Mouse (Mus musculus) forebrain, embryonic 13.5 days (tissue): ENCODE data around the gene Cisd3. TPM values are rescaled to one million over a fixed set of nuclear protein-coding genes. Genes with fewer than 3 reads are reported as not detected.

Experiments used
- ATAC-seq: fragments of 200-750 bp; cut with Nextera tagmentation; 2 replicates; pipeline ENCODE4 v1.8.0; 2017
- H3K27ac ChIP-seq: fragments of 300-500 bp; sonication (generic); 2 replicates; pipeline ENCODE4 v1.5.1; 2015; ENCODE audit warnings: inconsistent platforms, mild to moderate bottlenecking, moderate library complexity
- H3K27me3 ChIP-seq: fragments of 300-500 bp; sonication (generic); 2 replicates; pipeline ENCODE4 v1.6.1; 2015; ENCODE audit warnings: mild to moderate bottlenecking, inconsistent platforms
- H3K36me3 ChIP-seq: fragments of 300-500 bp; sonication (generic); 2 replicates; pipeline ENCODE4 v1.6.1; 2015; ENCODE audit warnings: mild to moderate bottlenecking, inconsistent platforms; ENCODE audit not compliant: poor library complexity, severe bottlenecking
- H3K4me1 ChIP-seq: fragments of 300-500 bp; sonication (generic); 2 replicates; pipeline ENCODE4 v1.6.1; 2015; ENCODE audit warnings: inconsistent platforms
- H3K4me2 ChIP-seq: fragments of 300-500 bp; sonication (generic); 2 replicates; pipeline ENCODE4 v1.6.1; 2015; ENCODE audit warnings: inconsistent platforms, mild to moderate bottlenecking, moderate library complexity
- H3K4me3 ChIP-seq: fragments of 300-500 bp; sonication (generic); 2 replicates; pipeline ENCODE4 v1.5.1; 2015; ENCODE audit warnings: mild to moderate bottlenecking, inconsistent platforms
- H3K9ac ChIP-seq: fragments of 300-500 bp; sonication (generic); 2 replicates; pipeline ENCODE4 v1.6.1; 2015; ENCODE audit warnings: mild to moderate bottlenecking, inconsistent platforms
- H3K9me3 ChIP-seq: fragments of 300-500 bp; sonication (generic); replicated peaks from 2 replicates; pipeline ENCODE4 v1.6.1; 2016; ENCODE audit warnings: inconsistent platforms
- WGBS: fragments of 180-500 bp; shearing (Covaris S2); methylation state at CpG from one replicate; pipeline ENCODE4 v1.1.7; 2015; 5-methylcytosine and 5-hydroxymethylcytosine counted together
- polyA plus RNA-seq: library from polyadenylated mRNA; unstranded; fragments of >200 nt; fragmentation: Nextera tagmentation; extraction: Ambion mirVana; gene quantifications from 2 replicates; pipeline ENCODE4 v1.2.1, GENCODE M21; 2015

The Cisd3 gene
- polyA plus RNA-seq, 1 experiment from 2014 or later: 17.3 TPM

DNA sequence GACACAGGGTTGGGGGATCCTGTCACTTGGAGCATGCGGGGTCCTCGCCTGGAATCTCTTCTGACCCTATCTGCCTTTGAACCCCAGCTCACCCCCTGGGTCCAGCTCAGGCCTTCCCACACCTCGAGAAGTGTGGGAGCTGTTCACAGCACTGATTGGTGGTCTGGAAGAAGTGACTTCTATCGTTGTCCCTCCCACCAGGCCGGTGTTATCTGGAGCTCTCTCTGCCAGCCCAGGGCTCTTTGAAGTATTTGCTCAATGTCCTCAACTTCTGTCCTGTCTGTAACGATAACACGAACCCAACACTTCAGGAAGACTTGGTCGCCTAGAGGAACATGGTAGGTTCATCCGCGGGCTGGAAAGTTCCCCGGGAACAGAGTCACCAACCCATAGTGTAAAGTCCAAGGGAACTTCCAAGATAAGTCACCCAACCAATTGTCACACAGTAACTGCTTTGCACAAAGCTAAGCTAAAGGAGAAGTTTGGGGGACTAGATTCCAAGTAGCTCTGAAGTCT lies 26.8 kb upstream of the Cisd3 start:
- Histone ChIP-seq H3K9me3 (no peaks in the 10 kb centered on the region), H3K9ac (no peak overlapping the region), H3K4me3 (no peak overlapping the region), H3K27me3 (peaks cover 22% of the 10 kb centered on the region), H3K27ac (no peak overlapping the region), H3K36me3 (no peaks in the 10 kb centered on the region), H3K4me1 (peaks cover 32% of the 10 kb centered on the region), H3K4me2 (0 out of 2 replicates have a peak overlapping the region, but pooled peaks have one; percentile 12)
- WGBS: 74% methylated on average over 11 of the region's 11 CpGs
- no peak for ATAC-seq

DNA sequence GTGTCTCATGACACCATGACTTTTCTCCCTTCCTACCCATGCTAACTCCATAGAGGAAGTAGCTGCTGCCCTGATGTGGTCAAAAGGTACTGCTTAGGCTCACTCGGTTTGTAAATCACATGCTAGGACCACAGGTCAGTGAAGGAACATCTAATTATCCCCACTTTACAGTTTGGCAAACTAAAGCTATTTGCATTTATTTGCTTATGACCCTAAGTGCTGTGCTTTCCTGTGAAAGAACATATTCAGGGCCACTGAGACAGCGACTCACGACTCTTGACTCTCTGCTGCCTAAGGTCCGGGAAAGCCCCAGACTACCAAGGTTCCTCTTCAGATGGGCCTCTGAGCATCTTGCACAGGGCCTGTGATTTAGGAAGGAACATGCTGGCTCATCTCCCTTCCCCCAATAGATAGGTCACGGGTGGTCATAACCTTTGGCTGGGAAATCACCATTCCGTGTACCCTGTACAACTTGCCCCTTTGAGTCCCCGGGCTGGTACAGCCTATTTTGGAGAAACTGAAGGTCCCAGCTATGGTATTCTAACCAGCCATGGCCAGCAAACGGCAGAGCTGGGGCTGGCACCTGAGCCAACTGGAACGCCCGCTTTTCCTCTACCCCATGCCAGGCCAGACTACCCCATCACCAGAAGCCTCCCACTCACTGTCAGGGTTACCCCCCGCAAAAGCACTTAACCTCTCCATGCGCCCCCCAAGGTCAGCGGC lies 26.2 kb upstream of the Cisd3 start:
- Histone ChIP-seq H3K27ac (no peak overlapping the region), H3K27me3 (peaks cover 22% of the 10 kb centered on the region), H3K9me3 (no peaks in the 10 kb centered on the region)

DNA sequence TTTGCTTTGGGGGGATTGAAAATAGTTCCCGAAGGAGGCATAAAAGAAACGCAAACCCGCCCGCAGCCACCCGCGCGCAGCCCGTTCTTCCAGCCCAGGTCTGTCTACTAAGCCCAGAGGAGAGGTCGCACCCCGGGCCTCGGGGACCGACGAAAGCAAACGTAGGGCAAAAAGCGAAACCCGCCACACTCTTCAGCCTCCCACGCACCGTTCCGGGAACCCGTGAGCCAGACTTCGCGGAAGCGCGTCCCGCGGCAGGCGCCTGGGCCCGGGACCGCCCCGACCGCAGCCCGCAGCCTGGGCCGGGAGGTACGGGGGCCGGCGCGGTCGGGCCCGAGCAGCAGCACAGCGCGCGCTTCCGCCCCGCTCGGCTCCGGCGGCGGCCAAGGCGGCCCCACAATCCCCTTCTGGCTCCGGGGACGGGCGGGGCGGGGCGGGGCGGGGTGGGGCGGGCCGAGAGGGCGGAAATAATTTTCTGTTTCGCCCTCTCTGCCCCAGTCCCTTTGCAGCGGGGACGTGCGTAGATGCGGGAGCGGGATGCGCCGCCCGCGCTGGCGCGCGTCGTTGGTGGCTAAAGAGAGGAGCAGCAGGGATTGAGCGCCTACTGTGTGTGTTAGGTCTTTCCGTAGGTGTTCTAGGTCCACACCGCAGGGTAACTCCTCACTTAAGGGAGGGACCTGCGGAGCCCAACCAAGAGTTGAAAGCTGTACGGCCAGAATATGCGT lies 25.5 kb upstream of the Cisd3 start:
- under 1% methylated on average over 59 of the region's 78 CpGs for WGBS
- peaks cover 44% of the 10 kb centered on the region for H3K4me1 ChIP-seq
- ATAC-seq: peak; percentile 89

More for the DNA sequence above, 26.2 kb upstream of the Cisd3 start:
- peak overlapping the region; percentile 73 for H3K4me3 ChIP-seq
- H3K4me2 ChIP-seq: peak overlapping the region; percentile 79
- no peaks in the 10 kb centered on the region for H3K36me3 ChIP-seq
- H3K4me1 ChIP-seq: peaks cover 37% of the 10 kb centered on the region
- no peak; the same call in 1 of the 2 replicates for ATAC-seq
- H3K9ac ChIP-seq: peak overlapping the region; percentile 86
- 13% methylated on average over 13 of the region's 13 CpGs for WGBS

DNA sequence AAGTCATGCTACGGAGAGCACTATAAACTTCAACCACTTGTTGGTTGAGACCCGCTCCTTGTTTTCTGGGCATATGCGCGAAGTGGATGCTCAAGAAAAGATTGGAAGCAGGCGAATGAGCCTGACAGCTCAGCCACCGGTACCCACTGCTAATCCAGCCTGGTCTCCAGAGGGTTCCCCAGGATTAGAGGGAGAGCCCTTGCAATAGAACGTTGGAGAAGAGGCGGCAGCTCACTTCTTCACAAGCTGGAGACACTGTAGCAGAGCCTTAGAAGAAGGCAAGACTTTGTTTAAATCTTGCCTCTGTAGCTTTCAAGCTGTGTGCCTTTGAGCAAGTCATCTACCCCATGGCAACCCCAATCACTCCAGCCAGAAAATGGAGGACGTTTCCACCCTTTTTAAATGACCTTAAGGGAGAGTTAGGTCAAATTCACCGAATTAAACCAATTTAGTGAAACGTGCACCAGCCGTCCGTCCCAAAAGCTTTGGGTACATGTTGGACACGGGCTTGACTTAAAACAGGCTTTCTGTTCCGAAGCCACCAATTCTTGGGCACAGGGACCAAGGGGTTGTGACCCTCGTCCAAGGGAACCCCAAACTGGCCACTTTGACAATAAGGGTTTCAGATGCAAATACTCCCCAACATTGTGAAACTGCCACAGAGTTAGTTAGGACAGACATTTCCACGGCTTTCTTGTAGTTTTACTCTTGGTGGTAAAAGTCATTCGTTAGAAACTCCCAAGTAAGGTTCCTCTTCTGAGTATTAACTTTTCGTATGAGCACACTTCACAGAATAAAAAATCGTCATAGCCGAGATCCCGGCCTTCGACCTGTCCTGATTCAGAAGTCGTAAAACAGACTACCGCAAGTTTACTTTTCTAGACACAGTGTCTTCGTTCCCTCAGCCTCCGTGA lies 24.6 kb upstream of the Cisd3 start:
- H3K36me3 ChIP-seq: peaks cover 8% of the 10 kb centered on the region
- WGBS: 4% methylated on average over 27 of the region's 27 CpGs
- no peak overlapping the region for H3K27ac ChIP-seq
- H3K27me3 ChIP-seq: peaks cover 22% of the 10 kb centered on the region
- peak overlapping the region; percentile 90 for H3K4me3 ChIP-seq
- H3K4me1 ChIP-seq: peaks cover 48% of the 10 kb centered on the region
- no peaks in the 10 kb centered on the region for H3K9me3 ChIP-seq
- peak overlapping the region; percentile 82 for H3K4me2 ChIP-seq
- ATAC-seq: no peak
- peak overlapping the region; percentile 86 for H3K9ac ChIP-seq

More for the DNA sequence above, 25.5 kb upstream of the Cisd3 start:
- H3K4me2 ChIP-seq: peak overlapping the region; percentile 79
- no peaks in the 10 kb centered on the region for H3K36me3 ChIP-seq
- H3K9ac ChIP-seq: peak overlapping the region; percentile 86
- H3K4me3 ChIP-seq: peak overlapping the region; percentile 73
- no peak overlapping the region for H3K27ac ChIP-seq
- peaks cover 22% of the 10 kb centered on the region for H3K27me3 ChIP-seq
- H3K9me3 ChIP-seq: no peaks in the 10 kb centered on the region

DNA sequence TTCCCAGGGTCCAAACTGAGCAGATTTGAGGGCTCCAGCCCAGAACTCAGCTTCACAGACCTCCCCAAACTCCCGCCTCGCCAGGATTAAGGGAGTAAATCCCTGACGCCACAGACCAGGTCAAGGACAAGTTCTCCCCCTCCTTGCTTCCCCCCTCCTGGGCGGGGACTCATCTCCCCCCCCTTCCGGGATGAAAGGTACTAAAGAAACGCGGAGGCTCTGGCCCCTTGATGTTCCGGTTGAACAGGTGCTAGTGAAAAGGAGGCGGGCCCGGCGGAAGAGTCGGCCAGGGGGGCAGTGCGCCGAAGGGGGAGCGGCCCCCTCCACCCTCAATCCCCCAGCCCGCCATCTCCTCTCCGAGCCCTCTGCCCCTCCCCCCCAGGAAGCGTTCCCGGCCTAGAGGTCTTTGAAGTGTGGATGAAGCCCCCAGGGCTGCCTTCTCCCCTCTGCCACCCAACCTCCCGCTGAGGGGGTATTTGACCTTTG lies 23.9 kb upstream of the Cisd3 start:
- peaks cover 48% of the 10 kb centered on the region for H3K4me1 ChIP-seq
- no peak overlapping the region for H3K27ac ChIP-seq
- 1% methylated on average over 20 of the region's 20 CpGs for WGBS

DNA sequence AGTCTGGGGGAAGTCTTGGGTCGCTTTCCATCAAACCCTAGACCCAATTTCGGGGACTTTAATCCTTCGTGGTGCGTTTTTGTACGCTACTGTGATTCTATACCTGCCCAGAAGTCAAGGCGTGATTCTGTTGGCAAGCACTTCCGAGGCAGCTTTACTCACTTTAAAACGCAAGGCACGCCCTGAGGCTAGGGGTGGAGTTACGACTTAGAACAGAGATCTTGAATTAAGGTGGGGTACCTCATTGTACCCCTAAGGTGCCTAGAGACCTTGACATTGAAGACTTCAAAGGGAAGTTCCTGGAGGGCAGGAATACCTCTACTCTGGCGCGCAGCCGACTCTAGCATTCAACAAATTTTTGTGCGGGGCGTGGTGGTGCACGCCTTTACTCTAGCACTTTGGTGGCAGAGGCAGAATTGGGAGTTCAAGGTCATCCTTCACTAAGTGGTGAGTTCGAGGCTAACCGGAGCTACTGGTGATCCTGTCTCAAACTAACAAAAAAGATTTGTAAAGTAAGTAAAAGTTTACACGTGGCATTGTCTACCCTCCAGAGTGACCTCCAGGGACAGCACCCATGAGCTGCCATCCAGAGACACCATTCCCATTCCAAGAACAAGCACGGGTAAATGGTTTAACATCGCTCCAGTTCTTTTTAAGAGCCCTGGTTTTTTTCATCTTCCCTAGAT lies 23.3 kb upstream of the Cisd3 start:
- Histone ChIP-seq H3K27me3 (peaks cover 22% of the 10 kb centered on the region), H3K9me3 (no peaks in the 10 kb centered on the region), H3K4me2 (peak overlapping the region; percentile 82), H3K4me1 (peaks cover 48% of the 10 kb centered on the region), H3K4me3 (peak overlapping the region; percentile 90), H3K36me3 (peaks cover 22% of the 10 kb centered on the region), H3K27ac (peak overlapping the region; percentile 84; the same call in 1 of the 2 replicates), H3K9ac (peak overlapping the region; percentile 91)
- no peak for ATAC-seq
- WGBS: 2% methylated on average over 21 of the region's 21 CpGs

More for the DNA sequence above, 23.9 kb upstream of the Cisd3 start:
- H3K9me3 ChIP-seq: no peaks in the 10 kb centered on the region
- peak overlapping the region; percentile 90 for H3K4me3 ChIP-seq
- H3K9ac ChIP-seq: peak overlapping the region; percentile 27; the same call in 1 of the 2 replicates
- peak overlapping the region; percentile 82 for H3K4me2 ChIP-seq
- no peak for ATAC-seq
- peaks cover 22% of the 10 kb centered on the region for H3K27me3 ChIP-seq
- peaks cover 15% of the 10 kb centered on the region for H3K36me3 ChIP-seq

DNA sequence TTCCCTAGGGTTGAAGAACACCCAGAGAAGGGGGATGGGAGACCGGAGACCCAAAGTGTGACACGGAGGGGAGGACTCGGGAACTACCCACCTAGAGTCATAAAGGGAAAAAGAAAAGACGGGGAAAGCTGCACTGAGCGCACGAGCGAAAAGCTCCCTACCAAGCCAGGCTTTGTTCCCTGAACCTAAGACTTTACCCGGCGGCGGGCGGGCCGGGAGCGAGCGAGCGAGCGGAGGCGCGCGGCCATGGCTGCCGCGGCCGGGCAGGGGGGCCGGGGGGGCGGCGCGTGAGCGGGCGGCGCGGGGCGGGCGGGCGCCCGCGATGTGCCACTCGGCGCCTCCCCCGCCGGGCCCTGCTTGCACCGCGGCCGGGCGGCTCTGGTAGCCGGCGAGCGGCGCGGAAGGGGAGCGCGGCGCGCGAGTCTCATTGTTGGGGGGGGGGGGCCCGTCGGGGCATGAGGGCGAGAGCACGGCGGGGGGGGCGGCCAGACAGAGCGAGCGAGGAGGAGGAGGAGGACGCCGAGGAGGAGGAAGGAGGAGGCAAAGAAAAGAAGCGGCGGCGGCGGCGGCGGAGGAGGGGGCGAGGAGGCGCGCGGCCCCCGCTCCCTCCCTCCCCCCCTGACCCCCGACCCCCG lies 22.6 kb upstream of the Cisd3 start, which contains the start of gene Mllt6:
Gene Mllt6 (plus strand): TSS at position 522 of the 635 bp plus-strand sequence.
- WGBS: 1% methylated on average over 44 of the region's 76 CpGs
- H3K4me1 ChIP-seq: peaks cover 48% of the 10 kb centered on the region

DNA sequence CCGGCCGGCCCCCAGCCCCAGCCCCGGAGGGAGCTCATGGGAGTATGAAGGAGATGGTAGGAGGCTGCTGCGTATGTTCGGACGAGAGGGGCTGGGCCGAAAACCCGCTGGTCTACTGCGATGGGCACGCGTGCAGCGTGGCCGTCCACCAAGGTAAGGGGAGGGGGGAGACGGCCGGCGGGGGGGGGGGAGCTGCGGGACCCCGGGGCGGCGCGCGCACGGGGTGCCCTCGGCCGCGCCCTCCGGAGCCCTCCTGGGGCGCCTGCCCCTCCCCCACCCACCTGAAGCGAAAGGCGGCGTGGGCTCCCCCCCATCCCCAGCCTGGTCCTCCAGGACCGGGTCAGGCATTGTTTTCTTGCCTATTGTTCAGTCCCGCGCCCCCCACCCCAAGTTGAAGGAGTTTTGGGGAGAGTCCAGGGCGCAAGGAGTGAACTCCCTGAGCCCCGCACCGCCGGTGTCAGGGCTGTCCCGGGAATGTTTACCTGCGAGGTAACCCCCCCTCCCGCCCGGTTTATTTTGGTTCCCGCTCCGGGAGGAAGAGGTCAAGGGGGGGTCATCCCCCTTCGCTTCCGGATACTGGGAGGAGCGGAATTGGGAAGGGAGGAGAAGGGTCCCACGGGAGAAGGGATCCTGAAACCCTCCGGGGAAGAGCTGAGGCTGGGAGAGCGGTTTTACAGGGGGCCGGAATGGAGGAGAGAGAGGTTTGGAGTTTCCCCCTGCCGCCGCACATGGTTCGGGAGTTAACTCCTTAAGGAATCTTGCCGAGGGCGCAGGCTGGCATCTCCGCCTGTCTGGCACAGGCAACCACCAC lies 21.9 kb upstream of the Cisd3 start:
- peaks cover 53% of the 10 kb centered on the region for H3K4me1 ChIP-seq
- peak overlapping the region; percentile 82 for H3K4me2 ChIP-seq
- peak overlapping the region; percentile 90 for H3K4me3 ChIP-seq
- H3K9ac ChIP-seq: peak overlapping the region; percentile 91
- peak overlapping the region; percentile 84 for H3K27ac ChIP-seq
- no peaks in the 10 kb centered on the region for H3K9me3 ChIP-seq
- no peak for ATAC-seq
- peaks cover 22% of the 10 kb centered on the region for H3K27me3 ChIP-seq
- H3K36me3 ChIP-seq: peaks cover 34% of the 10 kb centered on the region
- WGBS: under 1% methylated on average over 29 of the region's 57 CpGs

More for the DNA sequence above, 22.6 kb upstream of the Cisd3 start, which contains the start of gene Mllt6:
- Histone ChIP-seq H3K27ac (peak within 1 kb of the TSS; percentile 84), H3K27me3 (peaks cover 22% of the 10 kb centered on the region), H3K36me3 (peaks cover 26% of the 10 kb centered on the region), H3K4me2 (peak within 1 kb of the TSS; percentile 82), H3K9ac (peak within 1 kb of the TSS; percentile 91), H3K9me3 (no peaks in the 10 kb centered on the region), H3K4me3 (peak within 1 kb of the TSS; percentile 90)
- peak; percentile 70 for ATAC-seq

DNA sequence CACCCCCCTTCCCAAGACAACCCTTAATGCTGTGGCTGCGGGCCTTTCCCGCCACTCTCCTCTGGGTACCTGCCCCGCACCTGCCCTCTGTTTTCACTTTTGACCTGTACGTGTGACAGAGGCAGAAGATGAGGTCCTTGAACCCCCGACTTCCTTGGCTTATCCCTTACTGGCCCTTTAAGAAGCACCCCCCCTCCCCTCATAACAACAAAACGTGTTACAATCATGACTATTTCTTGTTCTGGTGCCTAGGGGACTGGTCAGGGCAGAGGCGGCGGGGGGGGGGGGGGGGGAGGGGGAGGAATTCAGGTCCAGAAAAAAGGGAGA lies 21.3 kb upstream of the Cisd3 start:
- Histone ChIP-seq H3K4me3 (peak overlapping the region; percentile 90), H3K4me1 (peaks cover 56% of the 10 kb centered on the region), H3K36me3 (peaks cover 39% of the 10 kb centered on the region), H3K4me2 (peak overlapping the region; percentile 82), H3K9ac (peak overlapping the region; percentile 91), H3K27me3 (peaks cover 22% of the 10 kb centered on the region), H3K27ac (peak overlapping the region; percentile 84; the same call in 1 of the 2 replicates), H3K9me3 (no peaks in the 10 kb centered on the region)
- WGBS: 0% methylated on average over 7 of the region's 8 CpGs
- ATAC-seq: no peak

DNA sequence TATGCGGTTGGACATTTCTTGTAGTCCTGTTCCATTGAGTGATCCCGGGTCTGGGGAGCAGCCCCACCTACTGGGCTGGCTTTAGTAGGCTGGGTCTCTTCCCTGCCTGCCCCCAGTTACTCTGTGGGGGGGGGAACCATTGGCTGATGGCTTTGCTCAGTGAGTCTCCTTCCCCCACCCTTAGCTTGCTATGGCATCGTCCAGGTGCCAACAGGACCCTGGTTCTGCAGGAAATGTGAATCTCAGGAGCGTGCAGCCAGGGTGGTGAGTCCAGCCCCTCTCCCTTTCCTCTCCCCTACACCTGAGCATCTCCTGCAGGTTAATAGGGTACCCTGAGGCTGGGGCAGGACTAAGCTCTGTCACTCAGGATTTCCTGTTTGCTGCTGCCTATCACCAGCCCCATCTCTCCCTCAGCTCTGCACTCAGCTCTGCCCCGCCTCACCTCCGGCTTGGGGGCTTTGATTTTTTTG lies 20.8 kb upstream of the Cisd3 start:
- H3K27ac ChIP-seq: no peak overlapping the region; the same call in 1 of the 2 replicates

More for the DNA sequence above, 20.8 kb upstream of the Cisd3 start:
- Histone ChIP-seq H3K27me3 (peaks cover 22% of the 10 kb centered on the region), H3K4me2 (peak overlapping the region; percentile 82), H3K4me1 (peaks cover 56% of the 10 kb centered on the region), H3K9me3 (no peaks in the 10 kb centered on the region), H3K4me3 (peak overlapping the region; percentile 90), H3K36me3 (peaks cover 44% of the 10 kb centered on the region), H3K9ac (peak overlapping the region; percentile 91)
- no peak for ATAC-seq
- WGBS: 22% methylated on average over 6 of the region's 6 CpGs
